Mouse (Mus musculus): ENCODE data around the gene Mmp17. TPM values are rescaled to one million over a fixed set of nuclear protein-coding genes. Genes with fewer than 3 reads are reported as not detected.
A peak's percentile ranks its signal among the peaks of the same experiment; 100 is the strongest.

The Mmp17 gene
- polyA plus RNA-seq, 1 experiment, result 5.5 TPM

DNA sequence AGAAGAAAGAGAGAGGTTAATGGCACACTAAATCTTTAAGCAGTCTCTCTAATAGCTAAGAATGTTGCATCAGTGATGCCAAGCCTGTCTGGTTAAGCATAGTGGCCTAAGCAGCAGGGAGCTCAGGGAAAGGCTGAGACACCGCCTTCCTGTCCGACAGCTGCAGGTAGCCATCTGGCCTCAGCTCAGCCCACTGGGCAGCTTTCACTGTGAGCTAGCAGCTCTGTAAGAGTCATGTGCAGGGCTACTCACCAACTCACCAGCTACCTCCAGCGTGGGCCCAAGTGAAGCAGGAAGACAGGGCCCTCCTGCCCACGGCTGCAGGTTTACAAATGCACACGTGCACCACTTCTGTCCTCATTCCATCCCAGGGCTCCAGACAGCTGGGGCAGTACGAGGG is 30.3 kb upstream of the Mmp17 start:
- TF ChIP-seq CTCF (IDR thresholded peaks at IDR 0.05; ENCODE audit: borderline replicate concordance, insufficient read depth, low read length) (no peak), POLR2A (IDR thresholded peaks at IDR 0.05; ENCODE audit: low read depth, low read length) (no peak)
- no peak overlapping the region for H3K4me3 ChIP-seq (ENCODE audit: insufficient read depth, low read length)
- H3K27ac ChIP-seq (ENCODE audit: insufficient read depth, low read length), result no peak overlapping the region
- no peaks in the 10 kb centered on the region for H3K4me1 ChIP-seq (ENCODE audit: control insufficient read depth, insufficient read depth, low read length)

DNA sequence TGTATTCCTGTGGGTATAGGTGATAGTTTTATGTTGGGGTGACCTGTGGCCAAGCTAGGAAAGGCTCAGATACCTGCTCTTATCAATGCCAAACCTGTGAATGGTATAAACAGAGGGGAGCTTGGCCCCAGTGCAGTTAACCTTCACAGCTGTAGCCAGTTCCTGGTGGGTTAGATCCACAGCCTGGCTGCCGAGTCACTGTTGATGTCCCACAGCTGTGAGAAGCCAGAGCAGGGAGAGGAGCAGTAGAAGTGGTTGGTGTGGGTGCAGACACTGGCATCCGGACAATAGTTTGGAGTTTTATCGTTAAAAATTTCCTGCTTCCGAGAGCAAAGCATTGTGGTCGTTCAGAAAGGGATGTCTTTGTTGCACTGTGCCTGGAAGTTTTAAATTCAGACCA is 25.4 kb upstream of the Mmp17 start:
- Histone ChIP-seq H3K4me3 (ENCODE audit: insufficient read depth, low read length) (no peak overlapping the region), H3K27ac (ENCODE audit: insufficient read depth, low read length) (no peak overlapping the region; the same call in 1 of the 2 replicates), H3K4me1 (ENCODE audit: control insufficient read depth, insufficient read depth, low read length) (no peaks in the 10 kb centered on the region)
- TF ChIP-seq CTCF (IDR thresholded peaks at IDR 0.05; ENCODE audit: borderline replicate concordance, insufficient read depth, low read length), result no peak
- TF ChIP-seq POLR2A (IDR thresholded peaks at IDR 0.05; ENCODE audit: low read depth, low read length), result no peak

GRCm38 (mm10) chr5:129559283-129559682 is 24.7 kb upstream of the Mmp17 start:
- H3K27ac ChIP-seq (ENCODE audit: insufficient read depth, low read length), result peak overlapping the region; percentile 31; the same call in 1 of the 2 replicates
- no peaks in the 10 kb centered on the region for H3K4me1 ChIP-seq (ENCODE audit: control insufficient read depth, insufficient read depth, low read length)
- H3K4me3 ChIP-seq (ENCODE audit: insufficient read depth, low read length), result no peak overlapping the region
- TF ChIP-seq CTCF (IDR thresholded peaks at IDR 0.05; ENCODE audit: borderline replicate concordance, insufficient read depth, low read length) (no peak), POLR2A (IDR thresholded peaks at IDR 0.05; ENCODE audit: low read depth, low read length) (no peak)

DNA sequence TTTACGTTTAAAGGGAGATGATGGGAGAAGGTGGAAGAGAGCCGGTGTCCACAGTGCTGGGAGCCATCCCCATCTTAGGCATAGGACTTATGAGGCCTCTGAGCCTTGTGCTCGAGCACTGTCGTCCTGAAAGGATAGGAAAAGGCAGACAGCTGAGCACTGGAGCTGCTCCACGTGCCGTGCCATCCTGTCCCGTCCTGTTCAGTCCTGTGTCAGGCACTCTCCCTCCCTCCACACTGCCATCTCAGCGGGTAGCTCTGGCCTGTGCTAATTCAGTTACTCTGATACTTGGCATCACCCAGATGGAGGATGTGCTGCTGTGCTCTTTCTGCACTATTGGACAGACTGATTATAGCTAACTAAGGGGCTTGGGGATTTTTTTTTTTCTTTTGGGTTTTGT is 21.6 kb upstream of the Mmp17 start:
- TF ChIP-seq POLR2A (IDR thresholded peaks at IDR 0.05; ENCODE audit: low read depth, low read length) (no peak), CTCF (IDR thresholded peaks at IDR 0.05; ENCODE audit: borderline replicate concordance, insufficient read depth, low read length) (no peak)
- no peak overlapping the region for H3K27ac ChIP-seq (ENCODE audit: insufficient read depth, low read length)
- no peak overlapping the region for H3K4me3 ChIP-seq (ENCODE audit: insufficient read depth, low read length)
- no peaks in the 10 kb centered on the region for H3K4me1 ChIP-seq (ENCODE audit: control insufficient read depth, insufficient read depth, low read length)

GRCm38 (mm10) chr5:129568596-129568995 is 15.4 kb upstream of the Mmp17 start:
- no peak overlapping the region for H3K4me3 ChIP-seq (ENCODE audit: insufficient read depth, low read length)
- no peaks in the 10 kb centered on the region for H3K4me1 ChIP-seq (ENCODE audit: control insufficient read depth, insufficient read depth, low read length)
- TF ChIP-seq POLR2A (IDR thresholded peaks at IDR 0.05; ENCODE audit: low read depth, low read length) (no peak), CTCF (IDR thresholded peaks at IDR 0.05; ENCODE audit: borderline replicate concordance, insufficient read depth, low read length) (no peak)
- H3K27ac ChIP-seq (ENCODE audit: insufficient read depth, low read length), result no peak overlapping the region

- H3K4me1 ChIP-seq (ENCODE audit: control insufficient read depth, insufficient read depth, low read length), result no peaks in the 10 kb centered on the region
- no peak overlapping the region for H3K27ac ChIP-seq (ENCODE audit: insufficient read depth, low read length)
- H3K4me3 ChIP-seq (ENCODE audit: insufficient read depth, low read length), result no peak overlapping the region
- TF ChIP-seq POLR2A (IDR thresholded peaks at IDR 0.05; ENCODE audit: low read depth, low read length) (no peak), CTCF (IDR thresholded peaks at IDR 0.05; ENCODE audit: borderline replicate concordance, insufficient read depth, low read length) (no peak)
Measured at GRCm38 (mm10) chr5:129578201-129578600, 5.8 kb upstream of the Mmp17 start.

DNA sequence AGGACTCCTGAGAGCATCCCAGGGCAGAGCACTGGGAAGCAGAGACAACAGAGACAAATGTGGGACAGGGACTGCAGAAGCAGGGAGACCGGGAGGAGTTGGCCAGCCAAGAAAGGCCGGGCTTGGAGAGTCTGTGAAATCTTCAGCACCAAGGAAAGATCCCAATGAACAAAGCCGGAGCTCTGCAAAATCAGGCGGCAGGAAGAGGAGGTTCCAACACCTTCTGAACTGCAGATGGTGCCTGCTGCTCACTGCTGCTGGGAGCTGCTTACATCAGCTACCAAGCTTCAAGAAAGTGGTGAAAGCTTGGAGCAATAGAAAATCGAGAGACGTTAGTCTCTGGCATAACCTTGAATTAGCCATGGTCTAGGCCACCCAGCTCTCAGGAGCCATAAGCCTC is 3.9 kb upstream of the Mmp17 start:
- H3K27ac ChIP-seq (ENCODE audit: insufficient read depth, low read length), result no peak overlapping the region
- no peak overlapping the region for H3K4me3 ChIP-seq (ENCODE audit: insufficient read depth, low read length)
- H3K4me1 ChIP-seq (ENCODE audit: control insufficient read depth, insufficient read depth, low read length), result no peaks in the 10 kb centered on the region
- TF ChIP-seq POLR2A (IDR thresholded peaks at IDR 0.05; ENCODE audit: low read depth, low read length), result no peak

- H3K4me1 ChIP-seq (ENCODE audit: control insufficient read depth, insufficient read depth, low read length), result no peaks in the 10 kb centered on the region
- no peak overlapping the region for H3K27ac ChIP-seq (ENCODE audit: insufficient read depth, low read length)
- H3K4me3 ChIP-seq (ENCODE audit: insufficient read depth, low read length), result no peak overlapping the region
- TF ChIP-seq POLR2A (IDR thresholded peaks at IDR 0.05; ENCODE audit: low read depth, low read length) (no peak), CTCF (IDR thresholded peaks at IDR 0.05; ENCODE audit: borderline replicate concordance, insufficient read depth, low read length) (no peak)
Measured at GRCm38 (mm10) chr5:129580572-129580971, 3.4 kb upstream of the Mmp17 start.

DNA sequence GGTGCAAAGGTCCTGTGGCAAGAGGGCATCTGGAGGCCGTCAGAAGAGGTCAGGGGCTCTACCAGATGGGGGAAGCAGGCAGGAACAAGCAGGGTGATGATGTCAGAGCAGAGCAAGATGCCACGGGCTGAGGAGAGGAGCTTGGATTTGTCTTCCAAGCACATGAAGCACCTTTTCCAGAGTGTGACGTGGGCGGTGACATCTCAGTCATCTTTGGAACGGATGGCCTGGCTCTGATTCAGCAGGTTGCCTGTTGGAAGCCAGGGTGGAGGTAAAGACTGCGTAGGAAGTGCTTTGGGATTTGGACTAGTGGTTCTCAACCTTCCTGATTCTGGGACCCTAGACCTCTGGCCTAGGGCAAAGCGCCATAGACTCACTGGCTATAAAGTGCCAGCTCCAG is 3.0 kb upstream of the Mmp17 start:
- Histone ChIP-seq H3K4me1 (ENCODE audit: control insufficient read depth, insufficient read depth, low read length) (no peaks in the 10 kb centered on the region), H3K27ac (ENCODE audit: insufficient read depth, low read length) (no peak overlapping the region), H3K4me3 (ENCODE audit: insufficient read depth, low read length) (no peak overlapping the region)
- TF ChIP-seq CTCF (IDR thresholded peaks at IDR 0.05; ENCODE audit: borderline replicate concordance, insufficient read depth, low read length) (no peak), POLR2A (IDR thresholded peaks at IDR 0.05; ENCODE audit: low read depth, low read length) (no peak)

DNA sequence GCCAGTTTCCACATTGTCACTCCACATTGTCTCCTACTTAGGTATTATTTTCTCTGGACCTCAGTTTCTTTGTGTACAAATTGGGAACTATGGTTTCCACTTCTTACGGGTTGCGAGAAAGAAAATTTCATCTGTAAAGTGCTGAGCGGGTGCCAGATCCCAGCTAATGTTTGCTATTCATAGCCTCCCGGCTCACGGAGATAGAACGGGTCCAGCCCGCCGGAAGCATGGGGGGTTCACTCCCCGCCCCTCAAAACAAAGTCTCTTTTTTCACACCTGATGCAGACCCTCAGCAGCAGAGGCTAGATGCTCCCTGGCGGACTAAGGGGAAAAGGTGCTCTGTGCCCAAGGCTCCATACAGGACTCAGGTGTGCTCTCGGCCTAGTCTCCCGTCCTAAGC is 638 bp upstream of the Mmp17 start:
- TF ChIP-seq CTCF (IDR thresholded peaks at IDR 0.05; ENCODE audit: borderline replicate concordance, insufficient read depth, low read length), result no peak
- TF ChIP-seq POLR2A (IDR thresholded peaks at IDR 0.05; ENCODE audit: low read depth, low read length), result no peak
- no peak overlapping the region for H3K27ac ChIP-seq (ENCODE audit: insufficient read depth, low read length)
- H3K4me1 ChIP-seq (ENCODE audit: control insufficient read depth, insufficient read depth, low read length), result no peaks in the 10 kb centered on the region
- H3K4me3 ChIP-seq (ENCODE audit: insufficient read depth, low read length), result peak overlapping the region; percentile 65; the same call in 1 of the 2 replicates

Measured in embryonic fibroblast, embryonic 13.5 days (primary cell).